Mouse (Mus musculus) kidney, adult 8-10 months (tissue): Measurements from ENCODE around the gene Tor1a.

Experiments used
- DNase-seq, 2 experiments: peaks; one replicate each; pipeline ENCODE4 v3.0.0; 2022

The Tor1a gene

GRCm38 (mm10) chr2:30967352-30968327 lies at the start of gene Tor1a:
Gene Tor1a (minus strand): TSS chr2:30967933.
- peak; percentile 86 to 89 for DNase-seq

DNA sequence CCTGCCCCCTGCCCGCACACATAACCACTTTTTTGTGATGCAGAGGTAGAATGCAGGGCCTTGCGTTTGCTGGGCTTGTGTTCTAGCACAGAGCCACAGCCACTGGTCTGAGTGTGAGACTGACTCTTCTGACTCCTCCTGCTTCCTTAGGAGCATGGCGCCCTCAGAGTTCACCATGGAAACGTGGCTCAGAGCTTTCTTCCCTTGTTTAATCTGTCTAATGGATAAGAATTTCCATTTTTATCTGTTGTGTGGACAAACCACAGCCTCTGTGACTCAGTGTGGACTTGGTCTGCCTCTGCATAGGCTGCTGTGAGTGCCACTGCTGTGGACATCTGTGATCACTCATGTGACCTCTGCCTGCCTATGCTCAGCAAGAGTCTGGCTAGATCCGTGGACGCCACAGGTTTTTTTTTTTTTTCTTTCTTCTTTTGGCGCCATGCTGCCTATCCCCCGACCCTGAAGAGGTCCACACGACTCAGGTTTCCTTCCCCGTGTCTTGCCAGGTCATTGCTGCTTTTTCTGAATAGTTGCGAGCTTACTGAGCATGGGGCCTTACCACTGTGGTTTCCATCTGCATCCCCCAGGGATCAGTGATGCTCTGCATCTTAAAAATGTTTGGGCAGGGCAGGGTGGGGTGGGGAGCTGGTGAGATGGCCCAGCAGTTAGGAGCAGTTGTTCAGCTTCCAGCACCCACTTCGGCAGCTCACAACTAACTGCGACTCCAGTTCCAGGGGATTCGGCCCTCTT lies 45.8 kb upstream of the Tor1a start:
- no peak for DNase-seq

GRCm38 (mm10) chr2:31007208-31007607 lies 39.5 kb upstream of the Tor1a start:
- DNase-seq = no peak

DNA sequence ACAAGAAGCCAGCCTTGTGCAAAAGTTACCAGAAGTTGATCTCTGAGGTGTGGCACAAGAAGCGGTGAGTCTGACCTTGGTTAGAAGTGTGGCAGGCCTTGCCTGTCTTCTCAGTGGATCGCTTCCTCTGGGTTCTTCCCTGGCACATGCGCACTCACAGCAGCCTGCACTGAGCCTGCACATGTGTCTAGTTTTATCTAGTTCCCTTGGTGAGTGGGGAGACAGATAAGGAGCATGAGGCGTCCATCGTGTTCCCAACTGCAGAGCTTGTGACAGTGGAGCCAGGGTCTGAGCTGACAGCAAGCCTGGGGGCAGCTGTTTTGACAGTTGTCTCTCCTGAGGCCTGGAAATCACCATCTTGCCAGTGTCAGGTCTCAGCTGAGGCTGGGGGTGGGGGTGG lies 38.7 kb upstream of the Tor1a start:
- DNase-seq = no peak

- DNase-seq = no peak
These were observed 37.7 kb upstream of the Tor1a start for GRCm38 (mm10) chr2:31005453-31005852.

GRCm38 (mm10) chr2:31002857-31003256 lies 35.1 kb upstream of the Tor1a start:
- DNase-seq = no peak

DNA sequence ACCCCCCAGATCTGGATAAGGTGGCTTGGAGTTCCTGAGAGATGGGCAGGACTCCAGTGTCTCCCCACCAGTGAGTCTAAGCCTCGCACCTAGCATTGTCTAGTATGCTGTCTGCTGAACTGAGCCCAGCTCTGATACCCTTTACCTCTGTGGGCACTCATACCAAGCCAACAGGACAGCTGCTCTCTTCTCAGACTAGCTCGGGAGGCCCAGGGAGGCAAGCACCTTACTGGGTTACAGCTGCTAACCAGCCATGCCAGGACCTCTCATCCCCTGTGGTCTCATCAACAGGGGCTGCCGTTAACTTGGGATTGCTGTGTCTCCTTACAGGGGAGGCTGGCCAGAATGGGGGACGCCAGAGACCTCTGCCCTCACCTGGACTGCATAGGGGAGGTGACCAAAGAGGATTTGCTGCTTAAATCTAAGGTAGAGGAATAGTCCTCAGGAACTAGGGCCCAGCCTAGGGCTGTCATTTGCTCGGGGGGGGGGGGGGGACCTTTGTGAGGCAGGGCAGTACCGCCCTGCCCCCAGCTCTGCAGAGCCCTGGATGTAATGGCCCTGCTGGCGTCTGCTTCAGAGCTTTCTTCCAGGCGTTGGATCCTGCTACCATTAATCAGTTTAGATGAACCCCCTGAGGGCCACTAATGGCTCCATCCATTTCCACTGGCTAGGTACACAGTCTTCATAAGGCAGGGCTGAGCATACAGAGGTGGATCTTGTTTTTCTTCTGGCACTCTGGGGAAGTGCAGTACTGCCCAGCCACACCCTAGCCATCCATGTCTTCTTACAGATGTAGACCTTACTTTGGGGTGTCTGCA lies 30.9 kb upstream of the Tor1a start:
- no peak for DNase-seq

- DNase-seq = peak; percentile 66 to 73
These were observed 27.8 kb upstream of the Tor1a start for GRCm38 (mm10) chr2:30995432-30995996.

DNA sequence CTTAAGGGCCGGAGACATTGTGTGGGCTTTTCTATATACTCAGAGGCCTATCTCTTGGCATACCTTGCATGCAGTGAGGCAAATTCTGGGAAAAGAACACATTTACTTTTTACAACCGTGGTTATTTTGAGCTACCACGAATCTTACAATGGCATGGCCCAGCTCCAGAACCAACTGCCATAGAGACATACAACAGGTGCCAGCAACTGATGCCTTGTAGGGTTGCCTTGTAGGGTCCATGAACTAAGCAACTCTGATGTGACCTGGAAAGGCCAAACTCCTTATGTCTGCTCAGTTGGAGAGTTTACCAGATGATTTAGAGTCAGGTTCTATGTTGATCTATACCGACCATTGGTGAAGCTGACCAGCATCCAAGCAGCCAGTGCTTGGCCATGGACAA lies 27.1 kb upstream of the Tor1a start:
- no peak for DNase-seq

DNA sequence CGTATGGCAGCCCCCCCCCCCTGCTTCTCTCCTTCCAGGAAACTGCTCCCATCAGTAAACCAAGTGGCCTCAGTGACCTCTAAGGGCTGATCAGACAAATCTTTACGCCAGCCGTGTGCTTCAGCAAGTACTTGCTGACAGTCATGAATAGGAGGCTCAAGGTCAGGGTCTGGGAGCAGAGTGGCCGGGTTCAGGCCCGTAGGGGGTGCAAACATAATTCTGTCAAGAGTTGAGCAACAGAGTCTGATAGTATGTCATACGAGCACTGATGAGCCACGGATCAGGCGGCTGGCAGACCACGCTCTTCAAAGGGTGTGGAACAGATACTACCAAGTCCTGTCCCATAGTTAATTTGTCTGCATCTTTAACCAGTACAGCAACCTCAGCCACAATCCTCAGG lies 22.5 kb upstream of the Tor1a start:
- DNase-seq = no peak

- DNase-seq = peak; percentile 72 to 87
These were observed 17.6 kb upstream of the Tor1a start for GRCm38 (mm10) chr2:30985111-30986020.

DNA sequence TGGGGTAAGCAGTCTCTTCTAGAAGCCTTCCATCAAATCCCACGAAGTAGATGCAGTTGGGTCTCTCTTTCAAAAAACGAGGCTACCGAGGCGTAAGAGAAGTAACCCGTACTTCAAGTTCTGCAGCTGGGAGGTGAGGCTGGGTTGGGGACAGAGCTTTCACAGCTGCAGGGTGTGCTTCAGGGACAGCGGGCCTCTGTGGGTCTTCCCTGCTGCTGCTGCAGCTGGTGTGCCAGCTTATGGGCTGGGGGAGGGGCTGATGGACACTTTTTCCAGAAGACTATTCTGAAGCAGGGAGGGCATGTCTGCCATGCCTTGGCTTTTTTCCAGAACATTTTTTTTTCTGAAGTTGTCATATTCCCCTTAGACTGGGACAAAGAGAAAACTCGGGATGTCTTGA lies 15.3 kb upstream of the Tor1a start:
- DNase-seq = peak; percentile 19 to 28

DNA sequence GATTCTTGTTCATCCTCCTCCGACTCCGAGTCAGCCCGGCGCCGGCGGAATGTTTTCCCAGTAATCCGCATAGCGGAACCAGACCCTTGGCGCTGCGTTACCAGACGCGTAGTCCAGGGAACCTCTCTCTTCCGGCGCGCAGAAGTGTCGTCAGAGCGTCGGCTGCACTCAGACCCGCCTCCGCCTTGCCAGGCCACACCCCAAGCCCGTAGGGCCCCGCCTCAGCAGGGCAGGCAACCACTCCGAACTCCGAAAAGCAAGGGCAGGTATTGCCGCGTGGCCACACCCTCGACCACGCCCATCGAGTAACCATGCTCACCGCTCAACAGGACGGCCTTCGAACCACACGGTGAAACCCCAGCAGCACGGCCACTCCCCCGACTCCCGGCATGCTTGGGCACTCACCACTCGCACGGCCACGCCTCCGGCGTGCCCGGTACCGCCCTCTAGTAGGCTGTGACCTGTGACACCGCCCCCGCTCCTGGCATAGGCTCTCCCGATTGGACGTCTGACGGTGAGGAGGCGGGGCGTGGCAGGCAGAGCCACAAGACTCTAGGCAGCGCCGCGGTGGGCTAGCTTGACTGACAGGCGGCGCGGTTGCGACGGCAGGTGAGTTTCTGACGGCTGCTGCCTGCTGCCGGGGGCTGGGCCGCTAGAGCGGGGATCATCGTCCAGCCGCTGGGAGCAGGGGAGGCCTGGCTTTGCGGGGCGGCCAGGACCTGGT lies 14.2 kb upstream of the Tor1a start, which contains the start of the genes BC005624 and Usp20:
BC005624 (minus strand) TSS at position 412 of the 724 bp plus-strand sequence.
Usp20 (plus strand) TSS at position 490 of the 724 bp plus-strand sequence.
- peak; percentile 100 for DNase-seq

DNA sequence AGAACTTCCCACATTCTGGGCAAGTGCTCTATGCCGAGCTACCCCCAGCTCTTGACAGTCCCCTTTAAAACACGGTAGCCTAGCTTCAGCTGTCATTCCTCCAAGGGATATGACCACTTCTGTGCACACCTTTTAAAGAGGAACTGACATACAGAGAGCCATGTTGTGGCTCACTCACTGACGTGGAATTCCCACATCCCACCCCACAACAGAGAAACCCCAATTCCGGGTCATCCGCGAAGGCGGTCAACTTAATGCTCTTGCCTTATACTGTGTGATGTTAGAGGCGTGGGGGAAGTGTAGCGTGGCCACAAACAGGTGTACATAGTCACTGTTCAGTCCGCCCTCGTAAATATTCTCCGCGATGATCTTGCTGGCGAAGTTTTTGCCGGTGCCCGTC lies 907 bp downstream of the Tor1a start:
- no peak for DNase-seq

- DNase-seq = no peak
These were observed 2.1 kb downstream of the Tor1a start for GRCm38 (mm10) chr2:30965627-30966026.

DNA sequence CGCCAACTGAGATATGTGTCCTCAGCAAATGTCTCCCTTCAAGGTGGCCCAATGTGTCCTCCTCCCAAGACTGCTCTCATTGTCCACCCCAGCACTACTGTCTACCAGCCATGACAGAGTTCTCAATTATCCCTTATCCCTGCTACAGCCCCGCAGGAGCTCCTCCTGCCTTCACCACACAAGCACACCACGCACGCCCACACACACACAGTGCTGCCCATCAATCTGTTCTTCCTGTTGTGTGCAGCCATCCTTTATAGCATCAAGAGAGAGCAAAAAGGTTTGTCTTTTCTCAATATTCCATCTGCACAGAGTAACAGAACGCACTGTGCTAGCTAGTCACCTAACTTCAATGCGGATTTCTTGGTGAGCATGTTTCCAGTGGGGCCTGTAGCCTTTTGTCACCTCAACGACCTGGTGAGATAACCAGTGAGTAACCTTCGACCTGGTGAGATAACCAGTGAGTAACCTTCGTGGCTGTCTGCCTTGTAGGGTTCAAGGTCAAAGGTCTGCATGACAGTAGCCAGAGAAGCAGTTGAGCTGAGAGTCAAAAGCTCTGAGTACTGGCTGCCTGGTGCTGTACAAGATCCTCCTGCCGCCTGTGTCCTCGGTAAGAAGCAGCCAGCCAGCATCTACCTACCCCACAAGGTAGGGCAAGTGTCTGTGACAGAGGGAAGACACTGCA lies 5.0 kb downstream of the Tor1a start:
- no peak for DNase-seq

- no peak for DNase-seq
These were observed 7.9 kb downstream of the Tor1a start for GRCm38 (mm10) chr2:30959856-30960255.

DNA sequence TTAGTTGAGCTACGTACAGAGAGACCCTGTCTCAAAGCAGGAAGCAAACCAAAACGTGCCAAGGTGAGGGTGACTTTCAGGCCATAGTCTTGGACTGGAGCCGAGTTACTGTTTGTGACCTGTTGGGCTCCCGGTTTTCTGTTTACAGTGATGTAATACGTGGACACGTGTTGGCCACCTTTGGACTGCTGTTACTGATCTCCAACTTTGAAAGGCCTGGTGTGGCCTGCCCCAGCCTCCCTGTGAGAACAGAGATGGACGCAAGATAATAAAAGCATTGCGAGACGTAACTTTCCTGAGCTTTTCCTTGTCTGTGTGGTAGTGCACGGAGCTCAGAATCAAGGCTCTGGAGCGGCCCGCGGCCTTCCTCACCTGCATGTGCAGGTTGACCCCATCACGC lies 9.0 kb downstream of the Tor1a start:
- peak; percentile 73 to 78 for DNase-seq

DNA sequence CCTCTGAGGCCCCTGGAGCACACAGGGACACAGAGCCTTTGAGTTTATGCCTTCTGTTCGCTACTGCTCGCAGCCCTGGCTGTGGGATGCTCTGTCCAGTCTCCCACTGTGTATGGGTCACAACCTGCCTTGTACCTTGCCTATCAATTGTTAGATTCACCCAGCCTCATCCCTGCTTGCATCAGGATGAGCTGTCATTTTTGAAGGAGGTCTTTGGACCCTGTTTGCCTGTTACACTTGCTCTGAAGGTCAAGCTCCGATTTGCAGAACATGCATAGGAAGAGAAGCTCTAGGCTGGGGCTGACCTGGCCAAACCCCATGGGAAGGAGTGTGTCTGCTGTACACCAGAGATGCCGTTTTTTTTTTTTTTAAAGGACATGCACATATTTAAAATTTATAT lies 10.2 kb downstream of the Tor1a start:
- DNase-seq = no peak

DNA sequence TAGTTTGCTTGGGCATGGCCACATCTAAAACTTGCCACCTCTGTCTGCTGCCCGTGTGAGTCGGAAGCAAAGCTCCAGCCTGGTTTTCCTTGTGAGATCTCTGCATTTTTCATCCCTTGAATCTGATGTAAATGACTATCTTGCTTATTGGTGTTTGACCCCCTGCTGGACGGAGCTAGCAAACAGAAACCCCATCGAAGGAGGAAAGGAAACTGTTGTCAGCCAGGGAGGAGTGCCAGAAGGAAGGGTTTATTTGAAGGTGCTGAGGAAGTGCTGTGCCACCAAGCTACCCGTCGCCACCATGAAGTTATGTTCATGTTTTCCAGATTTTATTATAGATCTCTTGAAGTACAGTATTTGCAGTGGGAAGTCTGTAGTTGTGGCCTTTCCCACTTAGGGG lies 12.9 kb downstream of the Tor1a start:
- DNase-seq = no peak
